Mouse (Mus musculus): ENCODE results near the gene Slc5a5. TPM values are rescaled to one million over a fixed set of nuclear protein-coding genes. Genes with fewer than 3 reads are reported as not detected.

Slc5a5 gene
- polyA plus RNA-seq, 1 experiment from 2014 or later = 0.20 TPM

DNA sequence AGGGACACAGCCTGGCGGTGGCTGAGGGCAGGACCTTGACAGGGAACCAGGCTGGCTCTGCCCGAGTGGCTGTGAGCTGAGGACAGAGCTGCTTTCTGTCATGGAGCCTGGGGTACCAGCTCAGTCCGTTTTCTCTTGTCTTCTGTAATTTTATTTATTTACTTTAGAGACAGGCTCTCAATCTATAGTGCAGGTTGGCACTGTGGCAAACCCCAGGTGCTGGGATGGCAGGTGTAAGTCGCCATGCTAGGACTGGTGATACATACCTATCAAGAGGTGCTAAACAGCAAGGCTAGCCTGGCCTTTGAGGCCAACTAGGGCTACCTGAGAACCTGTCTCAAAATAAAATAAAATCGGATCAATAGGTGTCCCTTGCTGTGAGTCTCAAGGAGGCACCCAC is 36.5 kb downstream of the Slc5a5 start:
- Histone ChIP-seq H3K4me2 (replicated peaks; ENCODE audit: low read depth) (no peak overlapping the region), H3K9me3 (ENCODE audit: control insufficient read depth) (no peaks in the 10 kb centered on the region), H3K4me3 (ENCODE audit: low read depth, low read length) (no peak overlapping the region), H3K36me3 (ENCODE audit: control insufficient read depth, insufficient read depth) (no peaks in the 10 kb centered on the region), H3K4me1 (replicated peaks; ENCODE audit: control insufficient read depth, insufficient read depth, low read length) (no peaks in the 10 kb centered on the region; the same call in 1 of the 2 replicates), H3K9ac (ENCODE audit: low read depth, low read length) (no peak overlapping the region), H3K27me3 (replicated peaks; ENCODE audit: control insufficient read depth, insufficient read depth, low read length) (no peaks in the 10 kb centered on the region), H3K27ac (ENCODE audit: low read depth, low read length) (no peak overlapping the region)
- no peak for ATAC-seq
- TF ChIP-seq CTCF (IDR thresholded peaks at IDR 0.05; ENCODE audit: low read depth) = no peak
- WGBS = 71% methylated on average over 5 of the region's 5 CpGs

DNA sequence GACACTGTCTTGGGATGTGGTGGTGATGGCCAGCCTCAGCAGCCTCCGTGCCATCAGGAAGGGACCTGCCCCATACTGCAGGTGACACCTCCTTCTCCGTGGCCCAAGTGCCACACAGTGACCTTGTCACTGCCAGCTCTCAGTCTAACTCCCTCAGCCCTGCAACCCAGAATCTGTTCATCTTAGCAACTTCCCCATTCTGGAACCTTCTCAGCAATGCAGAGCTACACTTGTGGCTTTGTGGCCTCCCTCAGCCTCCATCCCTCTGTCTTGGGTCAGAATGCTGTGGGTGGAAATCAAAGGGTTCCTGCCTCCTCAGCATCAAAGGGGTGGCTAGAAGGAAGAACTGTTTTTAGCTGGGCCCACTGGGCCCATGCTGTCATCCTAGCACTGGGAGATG is 38.7 kb downstream of the Slc5a5 start:
- Histone ChIP-seq H3K27ac (ENCODE audit: low read depth, low read length) (no peak overlapping the region), H3K9ac (ENCODE audit: low read depth, low read length) (no peak overlapping the region), H3K4me1 (replicated peaks; ENCODE audit: control insufficient read depth, insufficient read depth, low read length) (no peaks in the 10 kb centered on the region; the same call in 1 of the 2 replicates), H3K9me3 (ENCODE audit: control insufficient read depth) (no peaks in the 10 kb centered on the region), H3K36me3 (ENCODE audit: control insufficient read depth, insufficient read depth) (no peaks in the 10 kb centered on the region), H3K27me3 (replicated peaks; ENCODE audit: control insufficient read depth, insufficient read depth, low read length) (no peaks in the 10 kb centered on the region), H3K4me3 (ENCODE audit: low read depth, low read length) (no peak overlapping the region), H3K4me2 (replicated peaks; ENCODE audit: low read depth) (no peak overlapping the region)
- ATAC-seq = no peak
- 74% methylated on average over 2 of the region's 2 CpGs for WGBS
- TF ChIP-seq CTCF (IDR thresholded peaks at IDR 0.05; ENCODE audit: low read depth) = no peak

DNA sequence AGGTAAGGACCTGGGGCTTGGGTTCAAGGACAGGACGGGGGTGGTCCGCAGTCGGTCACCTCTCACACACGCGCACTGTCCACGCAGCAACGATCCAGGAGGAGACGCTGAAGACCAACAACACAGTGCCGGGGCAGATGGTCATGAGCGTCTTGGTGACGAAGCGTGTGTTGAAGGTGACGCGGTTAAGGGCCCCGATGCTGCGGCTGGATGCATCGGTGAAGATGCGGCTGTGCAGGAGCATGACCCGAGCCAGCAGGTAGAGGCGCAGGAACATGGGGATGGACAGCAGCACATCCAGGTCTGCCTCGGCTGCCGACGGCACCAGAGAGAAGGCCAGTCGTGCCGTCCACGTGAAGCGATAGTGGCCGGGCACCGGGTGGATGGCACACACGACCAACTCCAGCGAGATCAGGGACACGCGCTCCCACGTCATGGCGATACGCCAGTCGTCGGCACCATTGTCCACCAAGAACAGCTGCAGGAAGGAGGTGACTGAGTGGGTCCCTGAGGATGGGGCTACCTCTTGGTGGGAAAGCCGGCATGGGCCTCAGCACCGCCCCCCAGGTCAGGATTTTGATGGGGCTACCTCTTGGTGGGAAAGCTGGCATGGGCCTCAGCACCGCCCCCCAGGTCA is 39.8 kb downstream of the Slc5a5 start:
- H3K9me3 ChIP-seq (ENCODE audit: control insufficient read depth) = no peaks in the 10 kb centered on the region
- no peak overlapping the region for H3K4me2 ChIP-seq (replicated peaks; ENCODE audit: low read depth)
- no peaks in the 10 kb centered on the region; the same call in 1 of the 2 replicates for H3K4me1 ChIP-seq (replicated peaks; ENCODE audit: control insufficient read depth, insufficient read depth, low read length)
- no peaks in the 10 kb centered on the region for H3K27me3 ChIP-seq (replicated peaks; ENCODE audit: control insufficient read depth, insufficient read depth, low read length)
- H3K4me3 ChIP-seq (ENCODE audit: low read depth, low read length) = no peak overlapping the region
- 88% methylated on average over 41 of the region's 41 CpGs for WGBS
- H3K27ac ChIP-seq (ENCODE audit: low read depth, low read length) = no peak overlapping the region
- no peak for TF ChIP-seq CTCF (IDR thresholded peaks at IDR 0.05; ENCODE audit: low read depth)
- H3K9ac ChIP-seq (ENCODE audit: low read depth, low read length) = no peak overlapping the region
- no peaks in the 10 kb centered on the region for H3K36me3 ChIP-seq (ENCODE audit: control insufficient read depth, insufficient read depth)
- ATAC-seq = no peak

DNA sequence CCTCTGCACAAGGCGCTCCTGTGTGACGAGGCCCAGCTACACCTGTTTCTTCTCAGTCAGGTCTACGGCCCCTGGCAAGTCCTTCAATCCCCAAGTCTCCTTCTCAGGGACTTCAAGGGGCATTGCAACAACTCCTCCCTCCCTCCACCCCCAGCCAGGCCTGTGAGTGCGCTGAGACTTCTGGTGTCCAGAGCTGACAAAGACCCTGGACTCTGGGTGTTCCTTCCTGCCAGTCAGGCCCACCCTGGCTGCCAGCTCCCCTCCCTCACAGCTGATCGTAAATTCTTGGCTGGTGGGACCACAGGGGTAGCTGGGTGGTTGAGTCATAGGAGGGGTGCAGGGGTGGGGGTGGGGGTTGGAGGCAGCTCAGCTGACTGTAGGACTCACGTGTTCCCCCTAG is 40.7 kb downstream of the Slc5a5 start:
- Histone ChIP-seq H3K4me3 (ENCODE audit: low read depth, low read length) (no peak overlapping the region), H3K36me3 (ENCODE audit: control insufficient read depth, insufficient read depth) (no peaks in the 10 kb centered on the region), H3K9me3 (ENCODE audit: control insufficient read depth) (no peaks in the 10 kb centered on the region), H3K27ac (ENCODE audit: low read depth, low read length) (no peak overlapping the region), H3K27me3 (replicated peaks; ENCODE audit: control insufficient read depth, insufficient read depth, low read length) (no peaks in the 10 kb centered on the region), H3K9ac (ENCODE audit: low read depth, low read length) (0 out of 2 replicates have a peak overlapping the region, but pooled peaks have one; percentile 17), H3K4me1 (replicated peaks; ENCODE audit: control insufficient read depth, insufficient read depth, low read length) (no peaks in the 10 kb centered on the region; the same call in 1 of the 2 replicates), H3K4me2 (replicated peaks; ENCODE audit: low read depth) (no peak overlapping the region)
- no peak for ATAC-seq
- 52% methylated on average over 6 of the region's 6 CpGs for WGBS
- no peak for TF ChIP-seq CTCF (IDR thresholded peaks at IDR 0.05; ENCODE audit: low read depth)

DNA sequence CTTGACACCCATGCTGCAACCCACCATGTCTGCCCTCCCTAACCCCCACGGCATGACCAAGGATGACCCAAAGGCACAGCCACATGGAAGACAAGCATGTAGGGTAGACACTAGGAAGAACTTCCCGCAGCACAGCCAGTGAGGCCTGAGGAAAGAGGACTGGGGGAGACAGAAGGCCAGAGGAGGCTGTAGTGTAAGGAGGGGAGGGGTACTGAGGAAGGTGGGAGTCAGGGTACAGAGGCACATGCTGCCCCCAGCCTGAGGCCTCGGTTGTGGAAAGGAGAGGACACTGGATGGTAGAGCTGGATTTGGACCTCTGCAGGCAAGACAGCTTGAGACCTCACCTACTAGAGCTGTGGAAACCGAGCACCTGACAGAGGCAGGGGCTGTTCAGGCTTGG is 41.6 kb downstream of the Slc5a5 start:
- no peak for TF ChIP-seq CTCF (IDR thresholded peaks at IDR 0.05; ENCODE audit: low read depth)
- no peak overlapping the region for H3K4me2 ChIP-seq (replicated peaks; ENCODE audit: low read depth)
- WGBS = 85% methylated on average over 4 of the region's 4 CpGs

DNA sequence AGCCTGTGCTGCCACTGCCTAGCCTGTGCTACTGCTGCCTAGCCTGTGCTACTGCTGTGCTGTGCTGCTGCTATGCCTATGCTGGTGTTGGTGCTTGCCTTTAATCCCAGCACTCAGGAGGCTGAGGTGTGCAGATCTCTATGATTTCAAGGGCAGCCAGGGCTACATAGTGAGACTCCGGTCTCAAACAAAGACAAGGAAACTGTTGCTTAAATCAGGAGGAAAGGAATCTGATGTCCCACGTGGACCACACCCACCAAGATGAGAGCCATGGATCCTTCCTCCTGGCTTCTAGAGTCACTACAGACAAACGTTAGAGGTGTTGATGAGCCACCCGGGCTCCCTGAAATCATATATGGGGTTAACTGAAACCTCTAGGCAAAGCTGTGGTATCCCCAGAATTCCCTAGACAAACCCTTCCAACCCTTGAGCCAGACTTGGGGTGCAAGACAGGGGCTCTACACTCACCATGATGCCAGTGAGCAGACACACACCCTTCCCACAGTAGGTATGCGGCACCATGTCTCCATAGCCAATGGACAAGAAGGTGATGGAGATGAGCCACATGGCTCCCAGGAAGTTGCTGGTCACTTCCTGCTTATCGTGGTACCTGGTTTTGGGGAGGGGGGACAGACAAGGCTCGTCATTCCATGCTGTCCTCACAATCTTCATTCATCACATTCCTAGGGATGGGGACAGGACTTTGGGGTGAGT is 42.3 kb downstream of the Slc5a5 start:
- no peak for ATAC-seq
- H3K27me3 ChIP-seq (replicated peaks; ENCODE audit: control insufficient read depth, insufficient read depth, low read length) = no peaks in the 10 kb centered on the region
- TF ChIP-seq CTCF (IDR thresholded peaks at IDR 0.05; ENCODE audit: low read depth) = no peak
- no peak overlapping the region for H3K9ac ChIP-seq (ENCODE audit: low read depth, low read length)
- H3K27ac ChIP-seq (ENCODE audit: low read depth, low read length) = no peak overlapping the region
- no peaks in the 10 kb centered on the region for H3K9me3 ChIP-seq (ENCODE audit: control insufficient read depth)
- 68% methylated on average over 7 of the region's 7 CpGs for WGBS
- H3K4me3 ChIP-seq (ENCODE audit: low read depth, low read length) = no peak overlapping the region
- no peaks in the 10 kb centered on the region for H3K4me1 ChIP-seq (replicated peaks; ENCODE audit: control insufficient read depth, insufficient read depth, low read length)
- H3K36me3 ChIP-seq (ENCODE audit: control insufficient read depth, insufficient read depth) = no peaks in the 10 kb centered on the region
- H3K4me2 ChIP-seq (replicated peaks; ENCODE audit: low read depth) = no peak overlapping the region

More for the DNA sequence above, 41.6 kb downstream of the Slc5a5 start:
- H3K9ac ChIP-seq (ENCODE audit: low read depth, low read length) = no peak overlapping the region
- no peaks in the 10 kb centered on the region for H3K36me3 ChIP-seq (ENCODE audit: control insufficient read depth, insufficient read depth)
- H3K4me1 ChIP-seq (replicated peaks; ENCODE audit: control insufficient read depth, insufficient read depth, low read length) = no peaks in the 10 kb centered on the region
- H3K27ac ChIP-seq (ENCODE audit: low read depth, low read length) = no peak overlapping the region
- H3K9me3 ChIP-seq (ENCODE audit: control insufficient read depth) = no peaks in the 10 kb centered on the region
- ATAC-seq = no peak
- H3K27me3 ChIP-seq (replicated peaks; ENCODE audit: control insufficient read depth, insufficient read depth, low read length) = no peaks in the 10 kb centered on the region
- no peak overlapping the region for H3K4me3 ChIP-seq (ENCODE audit: low read depth, low read length)

Data from intestine, postnatal 0 days (tissue).